Mouse (Mus musculus): ENCODE data around the gene Rccd1. TPM values are rescaled to one million over a fixed set of nuclear protein-coding genes. Genes with fewer than 3 reads are reported as not detected.

Rccd1 gene
- polyA plus RNA-seq, 1 experiment from 2014 or later = 3.4 TPM

- Histone ChIP-seq H3K4me3 (ENCODE audit: low read depth, low read length) (no peak overlapping the region), H3K4me2 (replicated peaks; ENCODE audit: low read depth, low read length) (no peak overlapping the region), H3K9me3 (ENCODE audit: low read length) (no peaks in the 10 kb centered on the region), H3K27me3 (replicated peaks; ENCODE audit: insufficient read depth, low read length) (no peaks in the 10 kb centered on the region), H3K4me1 (ENCODE audit: insufficient read depth, low read depth, low read length) (peaks cover 8% of the 10 kb centered on the region; the same call in 1 of the 2 replicates), H3K9ac (replicated peaks; ENCODE audit: low read depth) (no peak overlapping the region), H3K27ac (ENCODE audit: low read length) (no peak overlapping the region), H3K36me3 (ENCODE audit: insufficient read depth, low read length) (no peaks in the 10 kb centered on the region)
- no peak for DNase-seq (ENCODE audit: low spot score)
- WGBS = 83% methylated on average over 4 of the region's 4 CpGs
- TF ChIP-seq CTCF (IDR thresholded peaks at IDR 0.05) = no peak
- TF ChIP-seq EP300 (IDR thresholded peaks at IDR 0.05) = no peak
- no peak for ATAC-seq
Observed at GRCm38 (mm10) chr7:80318670-80319069, 5.6 kb downstream of the Rccd1 start.

- Histone ChIP-seq H3K4me2 (replicated peaks; ENCODE audit: low read depth, low read length) (no peak overlapping the region), H3K36me3 (ENCODE audit: insufficient read depth, low read length) (no peaks in the 10 kb centered on the region), H3K9ac (replicated peaks; ENCODE audit: low read depth) (no peak overlapping the region), H3K9me3 (ENCODE audit: low read length) (no peaks in the 10 kb centered on the region), H3K27me3 (replicated peaks; ENCODE audit: insufficient read depth, low read length) (no peaks in the 10 kb centered on the region), H3K27ac (ENCODE audit: low read length) (no peak overlapping the region), H3K4me1 (ENCODE audit: insufficient read depth, low read depth, low read length) (no peaks in the 10 kb centered on the region), H3K4me3 (ENCODE audit: low read depth, low read length) (no peak overlapping the region)
- DNase-seq (ENCODE audit: low spot score) (no peak), ATAC-seq (no peak)
- no peak for TF ChIP-seq EP300 (IDR thresholded peaks at IDR 0.05)
- 44% methylated on average over 1 of the region's 1 CpGs for WGBS
Observed at GRCm38 (mm10) chr7:80317439-80318115, 6.7 kb downstream of the Rccd1 start.

GRCm38 (mm10) chr7:80315733-80316132 is 8.5 kb downstream of the Rccd1 start:
- ATAC-seq (no peak), DNase-seq (ENCODE audit: low spot score) (no peak)
- WGBS = 72% methylated on average over 2 of the region's 2 CpGs
- Histone ChIP-seq H3K4me3 (ENCODE audit: low read depth, low read length) (no peak overlapping the region), H3K27me3 (replicated peaks; ENCODE audit: insufficient read depth, low read length) (no peaks in the 10 kb centered on the region), H3K9me3 (ENCODE audit: low read length) (no peaks in the 10 kb centered on the region), H3K9ac (replicated peaks; ENCODE audit: low read depth) (no peak overlapping the region), H3K27ac (ENCODE audit: low read length) (no peak overlapping the region), H3K4me1 (ENCODE audit: insufficient read depth, low read depth, low read length) (no peaks in the 10 kb centered on the region), H3K4me2 (replicated peaks; ENCODE audit: low read depth, low read length) (no peak overlapping the region), H3K36me3 (ENCODE audit: insufficient read depth, low read length) (no peaks in the 10 kb centered on the region)
- TF ChIP-seq CTCF (IDR thresholded peaks at IDR 0.05) (no peak), EP300 (IDR thresholded peaks at IDR 0.05) (no peak)

GRCm38 (mm10) chr7:80310771-80311170 is 13.5 kb downstream of the Rccd1 start:
- peaks cover 3% of the 10 kb centered on the region; the same call in 1 of the 2 replicates for H3K36me3 ChIP-seq (ENCODE audit: insufficient read depth, low read length)

GRCm38 (mm10) chr7:80307766-80308165 is 16.5 kb downstream of the Rccd1 start:
- H3K9ac ChIP-seq (replicated peaks; ENCODE audit: low read depth) = no peak overlapping the region
- peak; percentile 39 for TF ChIP-seq CTCF (IDR thresholded peaks at IDR 0.05)
- no peak for TF ChIP-seq EP300 (IDR thresholded peaks at IDR 0.05)
- no peaks in the 10 kb centered on the region for H3K9me3 ChIP-seq (ENCODE audit: low read length)
- no peak overlapping the region for H3K4me2 ChIP-seq (replicated peaks; ENCODE audit: low read depth, low read length)
- H3K36me3 ChIP-seq (ENCODE audit: insufficient read depth, low read length) = peaks cover 3% of the 10 kb centered on the region; the same call in 1 of the 2 replicates
- H3K27ac ChIP-seq (ENCODE audit: low read length) = no peak overlapping the region
- no peaks in the 10 kb centered on the region for H3K27me3 ChIP-seq (replicated peaks; ENCODE audit: insufficient read depth, low read length)
- no peak; the same call in 1 of the 2 replicates for ATAC-seq
- no peaks in the 10 kb centered on the region for H3K4me1 ChIP-seq (ENCODE audit: insufficient read depth, low read depth, low read length)
- 69% methylated on average over 3 of the region's 3 CpGs for WGBS
- no peak overlapping the region for H3K4me3 ChIP-seq (ENCODE audit: low read depth, low read length)
- peak; percentile 26 for DNase-seq (ENCODE audit: low spot score)

More at GRCm38 (mm10) chr7:80310771-80311170, 13.5 kb downstream of the Rccd1 start:
- Histone ChIP-seq H3K9me3 (ENCODE audit: low read length) (no peaks in the 10 kb centered on the region), H3K4me1 (ENCODE audit: insufficient read depth, low read depth, low read length) (no peaks in the 10 kb centered on the region), H3K9ac (replicated peaks; ENCODE audit: low read depth) (no peak overlapping the region), H3K4me2 (replicated peaks; ENCODE audit: low read depth, low read length) (no peak overlapping the region), H3K4me3 (ENCODE audit: low read depth, low read length) (no peak overlapping the region), H3K27ac (ENCODE audit: low read length) (peak overlapping the region; percentile 38; the same call in 1 of the 2 replicates), H3K27me3 (replicated peaks; ENCODE audit: insufficient read depth, low read length) (no peaks in the 10 kb centered on the region)
- DNase-seq (ENCODE audit: low spot score) (no peak), ATAC-seq (no peak)
- TF ChIP-seq CTCF (IDR thresholded peaks at IDR 0.05) = no peak
- TF ChIP-seq EP300 (IDR thresholded peaks at IDR 0.05) = no peak
- 68% methylated on average over 7 of the region's 7 CpGs for WGBS

GRCm38 (mm10) chr7:80301522-80301921 is 22.7 kb downstream of the Rccd1 start:
- Histone ChIP-seq H3K27ac (ENCODE audit: low read length) (no peak overlapping the region), H3K36me3 (ENCODE audit: insufficient read depth, low read length) (no peaks in the 10 kb centered on the region), H3K9ac (replicated peaks; ENCODE audit: low read depth) (no peak overlapping the region), H3K4me2 (replicated peaks; ENCODE audit: low read depth, low read length) (no peak overlapping the region), H3K4me3 (ENCODE audit: low read depth, low read length) (no peak overlapping the region), H3K27me3 (replicated peaks; ENCODE audit: insufficient read depth, low read length) (no peaks in the 10 kb centered on the region), H3K9me3 (ENCODE audit: low read length) (no peaks in the 10 kb centered on the region), H3K4me1 (ENCODE audit: insufficient read depth, low read depth, low read length) (no peaks in the 10 kb centered on the region; the same call in 1 of the 2 replicates)
- 77% methylated on average over 2 of the region's 2 CpGs for WGBS
- TF ChIP-seq CTCF (IDR thresholded peaks at IDR 0.05) = peak; percentile 35
- TF ChIP-seq EP300 (IDR thresholded peaks at IDR 0.05) = no peak
- ATAC-seq (no peak), DNase-seq (ENCODE audit: low spot score) (no peak)

Data from lung, postnatal 0 days (tissue).